Mouse (Mus musculus): ENCODE data around the gene Ngrn. TPM values are rescaled to one million over a fixed set of nuclear protein-coding genes. Genes with fewer than 3 reads are reported as not detected.

Gene Ngrn
- polyA plus RNA-seq, 1 experiment, result 53.8 TPM

GRCm38 (mm10) chr7:80281646-80282045, 20.6 kb downstream of the Ngrn start:
- WGBS, result 94% methylated on average over 3 of the region's 3 CpGs
- Histone ChIP-seq H3K27me3 (ENCODE audit: control insufficient read depth, insufficient read depth, low read length) (no peaks in the 10 kb centered on the region), H3K4me1 (replicated peaks; ENCODE audit: control insufficient read depth, insufficient read depth, low read length) (peaks cover 18% of the 10 kb centered on the region), H3K36me3 (ENCODE audit: control insufficient read depth, insufficient read depth, low read length) (peaks cover 49% of the 10 kb centered on the region), H3K27ac (ENCODE audit: control insufficient read depth, insufficient read depth, low read length) (no peak overlapping the region), H3K4me3 (ENCODE audit: control insufficient read depth, insufficient read depth, low read length) (no peak overlapping the region)
- no peak for DNase-seq
- TF ChIP-seq POLR2A (IDR thresholded peaks at IDR 0.05; ENCODE audit: control insufficient read depth, extremely low read depth, insufficient read depth, low read length, poor library complexity) (no peak), CTCF (IDR thresholded peaks at IDR 0.05; ENCODE audit: borderline replicate concordance, control insufficient read depth, extremely low read depth, insufficient read depth, low read length, poor library complexity) (no peak)

- H3K27me3 ChIP-seq (ENCODE audit: control insufficient read depth, insufficient read depth, low read length), result no peaks in the 10 kb centered on the region
- H3K36me3 ChIP-seq (ENCODE audit: control insufficient read depth, insufficient read depth, low read length), result peaks cover 37% of the 10 kb centered on the region
- TF ChIP-seq POLR2A (IDR thresholded peaks at IDR 0.05; ENCODE audit: control insufficient read depth, extremely low read depth, insufficient read depth, low read length, poor library complexity) (no peak), CTCF (IDR thresholded peaks at IDR 0.05; ENCODE audit: borderline replicate concordance, control insufficient read depth, extremely low read depth, insufficient read depth, low read length, poor library complexity) (no peak)
- H3K4me3 ChIP-seq (ENCODE audit: control insufficient read depth, insufficient read depth, low read length), result no peak overlapping the region
- no peak for DNase-seq
- WGBS, result 98% methylated on average over 3 of the region's 3 CpGs
- H3K27ac ChIP-seq (ENCODE audit: control insufficient read depth, insufficient read depth, low read length), result no peak overlapping the region
- peaks cover 32% of the 10 kb centered on the region for H3K4me1 ChIP-seq (replicated peaks; ENCODE audit: control insufficient read depth, insufficient read depth, low read length)
Measured at GRCm38 (mm10) chr7:80283226-80283918, 22.4 kb downstream of the Ngrn start.

- H3K4me3 ChIP-seq (ENCODE audit: control insufficient read depth, insufficient read depth, low read length), result no peak overlapping the region
- peaks cover 30% of the 10 kb centered on the region for H3K36me3 ChIP-seq (ENCODE audit: control insufficient read depth, insufficient read depth, low read length)
- TF ChIP-seq POLR2A (IDR thresholded peaks at IDR 0.05; ENCODE audit: control insufficient read depth, extremely low read depth, insufficient read depth, low read length, poor library complexity) (no peak), CTCF (IDR thresholded peaks at IDR 0.05; ENCODE audit: borderline replicate concordance, control insufficient read depth, extremely low read depth, insufficient read depth, low read length, poor library complexity) (no peak)
- DNase-seq, result no peak
- H3K27ac ChIP-seq (ENCODE audit: control insufficient read depth, insufficient read depth, low read length), result no peak overlapping the region
- peaks cover 32% of the 10 kb centered on the region for H3K4me1 ChIP-seq (replicated peaks; ENCODE audit: control insufficient read depth, insufficient read depth, low read length)
- H3K27me3 ChIP-seq (ENCODE audit: control insufficient read depth, insufficient read depth, low read length), result no peaks in the 10 kb centered on the region
- WGBS, result 96% methylated on average over 5 of the region's 5 CpGs
Measured at GRCm38 (mm10) chr7:80284391-80284790, 23.4 kb downstream of the Ngrn start.

GRCm38 (mm10) chr7:80285725-80286124, 24.7 kb downstream of the Ngrn start:
- H3K4me3 ChIP-seq (ENCODE audit: control insufficient read depth, insufficient read depth, low read length), result no peak overlapping the region
- TF ChIP-seq POLR2A (IDR thresholded peaks at IDR 0.05; ENCODE audit: control insufficient read depth, extremely low read depth, insufficient read depth, low read length, poor library complexity) (no peak), CTCF (IDR thresholded peaks at IDR 0.05; ENCODE audit: borderline replicate concordance, control insufficient read depth, extremely low read depth, insufficient read depth, low read length, poor library complexity) (no peak)
- 15% methylated on average over 6 of the region's 6 CpGs for WGBS
- peaks cover 32% of the 10 kb centered on the region for H3K4me1 ChIP-seq (replicated peaks; ENCODE audit: control insufficient read depth, insufficient read depth, low read length)
- peak overlapping the region; percentile 81 for H3K27ac ChIP-seq (ENCODE audit: control insufficient read depth, insufficient read depth, low read length)
- H3K36me3 ChIP-seq (ENCODE audit: control insufficient read depth, insufficient read depth, low read length), result peaks cover 26% of the 10 kb centered on the region
- peak; percentile 58 for DNase-seq
- no peaks in the 10 kb centered on the region for H3K27me3 ChIP-seq (ENCODE audit: control insufficient read depth, insufficient read depth, low read length)

- peak; percentile 18 for DNase-seq
- H3K4me1 ChIP-seq (replicated peaks; ENCODE audit: control insufficient read depth, insufficient read depth, low read length), result peaks cover 32% of the 10 kb centered on the region
- 34% methylated on average over 10 of the region's 10 CpGs for WGBS
- H3K27me3 ChIP-seq (ENCODE audit: control insufficient read depth, insufficient read depth, low read length), result no peaks in the 10 kb centered on the region
- peaks cover 22% of the 10 kb centered on the region for H3K36me3 ChIP-seq (ENCODE audit: control insufficient read depth, insufficient read depth, low read length)
- H3K27ac ChIP-seq (ENCODE audit: control insufficient read depth, insufficient read depth, low read length), result peak overlapping the region; percentile 59
- peak; percentile 32; the same call in 1 of the 2 replicates for TF ChIP-seq POLR2A (IDR thresholded peaks at IDR 0.05; ENCODE audit: control insufficient read depth, extremely low read depth, insufficient read depth, low read length, poor library complexity)
- TF ChIP-seq CTCF (IDR thresholded peaks at IDR 0.05; ENCODE audit: borderline replicate concordance, control insufficient read depth, extremely low read depth, insufficient read depth, low read length, poor library complexity), result no peak
- no peak overlapping the region for H3K4me3 ChIP-seq (ENCODE audit: control insufficient read depth, insufficient read depth, low read length)
Measured at GRCm38 (mm10) chr7:80287736-80288135, 26.7 kb downstream of the Ngrn start.

- peak within 1 kb of the TSS; percentile 85 for H3K4me3 ChIP-seq (ENCODE audit: control insufficient read depth, insufficient read depth, low read length)
- peak; percentile 99 for DNase-seq
- no peaks in the 10 kb centered on the region for H3K36me3 ChIP-seq (ENCODE audit: control insufficient read depth, insufficient read depth, low read length)
- no peaks in the 10 kb centered on the region for H3K27me3 ChIP-seq (ENCODE audit: control insufficient read depth, insufficient read depth, low read length)
- TF ChIP-seq POLR2A (IDR thresholded peaks at IDR 0.05; ENCODE audit: control insufficient read depth, extremely low read depth, insufficient read depth, low read length, poor library complexity) (peak; percentile 76), CTCF (IDR thresholded peaks at IDR 0.05; ENCODE audit: borderline replicate concordance, control insufficient read depth, extremely low read depth, insufficient read depth, low read length, poor library complexity) (0 out of 2 replicates have a peak, but pooled peaks have one; percentile 36)
- no peaks in the 10 kb centered on the region; the same call in 1 of the 2 replicates for H3K4me1 ChIP-seq (replicated peaks; ENCODE audit: control insufficient read depth, insufficient read depth, low read length)
- H3K27ac ChIP-seq (ENCODE audit: control insufficient read depth, insufficient read depth, low read length), result no peak within 1 kb of the TSS
- WGBS, result under 1% methylated on average over 52 of the region's 52 CpGs
Measured at GRCm38 (mm10) chr7:80294062-80294763, 33.2 kb downstream of the Ngrn start, which contains the start of gene Prc1. TSS of gene Prc1 (plus strand) at chr7:80294450.

All from thymus, adult 2 months (tissue).